20 mouse cellular contexts compared by ENCODE assay signal in genomic region chr2:78882743-78883433, GRCm38 (mm10). TPM values are rescaled to one million over a fixed set of nuclear protein-coding genes. Genes with fewer than 3 reads are reported as not detected.
DNase-seq lines count a peak whose midpoint lies in the region; ATAC-seq lines count a peak whose summit lies in the region.
"Had no signal": no experiment of that assay in that cellular context is flagged by ENCODE, and none has a peak within 500 bp of the region (broad histone marks: within the 10 kb centered on the region; RNA-seq: fewer than 3 reads in every experiment).

No protein-coding gene starts in this region.

- H3K9ac ChIP-seq in liver, embryonic 12.5 days, result peak overlapping the region; percentile 70
- no peak overlapping the region for H3K9ac ChIP-seq in forebrain, embryonic 12.5 days
- H3K9ac ChIP-seq: heart, embryonic 15.5 days; limb, embryonic 13.5 days; lung, embryonic 15.5 days had no signal

- peak overlapping the region; percentile 69 for H3K4me2 ChIP-seq in liver, embryonic 12.5 days
- no peak overlapping the region for H3K4me2 ChIP-seq in forebrain, embryonic 12.5 days
- H3K4me2 ChIP-seq: heart, embryonic 15.5 days; limb, embryonic 13.5 days; lung, embryonic 15.5 days; midbrain, embryonic 11.5 days had no signal

- peaks cover 74% of the 10 kb centered on the region for H3K4me1 ChIP-seq in liver, embryonic 12.5 days
- H3K4me1 ChIP-seq in forebrain, embryonic 12.5 days, result peaks cover 15% of the 10 kb centered on the region

- WGBS in liver, embryonic 12.5 days (ENCODE audit: insufficient replicate concordance), result 33% methylated on average over 3 of the region's 3 CpGs
- WGBS in forebrain, embryonic 12.5 days, result 91% methylated on average over 3 of the region's 3 CpGs

- peak overlapping the region; percentile 39 for H3K4me3 ChIP-seq in liver, embryonic 12.5 days
- H3K4me3 ChIP-seq in forebrain, embryonic 12.5 days (replicated peaks), result no peak overlapping the region
- H3K4me3 ChIP-seq: heart, embryonic 15.5 days; limb, embryonic 13.5 days; lung, embryonic 15.5 days had no signal

- peak; percentile 95 for ATAC-seq in erythroblast, adult 5-6 weeks (replicated peaks; ENCODE audit: low FRiP score, poor library complexity, severe bottlenecking)
- ATAC-seq in liver, embryonic 12.5 days, result peak; percentile 95
- peak; percentile 83 for ATAC-seq in megakaryocyte-erythroid progenitor cell, adult 5-6 weeks (replicated peaks; ENCODE audit: low FRiP score, low TSS enrichment, poor library complexity, severe bottlenecking)
- no peak for ATAC-seq in forebrain, embryonic 12.5 days (ENCODE audit: low FRiP score)
- ATAC-seq: forebrain, embryonic 16.5 days; hindbrain, postnatal 0 days; Patski had no signal

- H3K27me3 ChIP-seq in liver, embryonic 12.5 days (replicated peaks), result no peaks in the 10 kb centered on the region
- no peaks in the 10 kb centered on the region for H3K27me3 ChIP-seq in forebrain, embryonic 12.5 days
- H3K27me3 ChIP-seq: heart, embryonic 15.5 days; limb, embryonic 13.5 days; lung, embryonic 15.5 days; Patski had no signal

- H3K9me3 ChIP-seq in liver, embryonic 12.5 days (replicated peaks), result no peaks in the 10 kb centered on the region
- no peaks in the 10 kb centered on the region for H3K9me3 ChIP-seq in forebrain, embryonic 12.5 days
- H3K9me3 ChIP-seq: heart, embryonic 15.5 days; limb, embryonic 13.5 days; lung, embryonic 15.5 days had no signal

- H3K36me3 ChIP-seq in liver, embryonic 12.5 days, result no peaks in the 10 kb centered on the region
- H3K36me3 ChIP-seq in forebrain, embryonic 12.5 days (replicated peaks), result no peaks in the 10 kb centered on the region
- H3K36me3 ChIP-seq: heart, embryonic 15.5 days; limb, embryonic 13.5 days; lung, embryonic 15.5 days had no signal

- peak; percentile 23 for DNase-seq in spleen, adult 12 weeks (ENCODE audit: low spot score)
- no peak for DNase-seq in spleen, postnatal 14 days (ENCODE audit: low spot score in 2 of 2)
- no peak for DNase-seq in thymus, postnatal 4 days
- DNase-seq: adrenal gland, adult 8-10 months; cerebellum, adult 8-10 months; kidney, adult 2 months; kidney, postnatal 10 days; lung, postnatal 4 days; right cerebral cortex, adult 18-20 months had no signal

- peak overlapping the region; percentile 97 for H3K27ac ChIP-seq in liver, embryonic 12.5 days
- no peak overlapping the region for H3K27ac ChIP-seq in forebrain, embryonic 12.5 days
- H3K27ac ChIP-seq: heart, embryonic 15.5 days; hindbrain, postnatal 0 days; limb, embryonic 13.5 days; lung, embryonic 15.5 days had no signal

RNA-seq across cellular contexts. Expression of gene Ube2e3, which starts 15.0 kb away (rescaled TPM):
- total RNA-seq in erythroblast, adult 5-6 weeks (2015; ENCODE audit: low replicate concordance), result 41.1 and 50.2 TPM in 2 replicates
- total RNA-seq in erythroblast, adult 5-6 weeks (2017; ENCODE audit: low replicate concordance), result 51.5 and 63.1 TPM in 2 replicates
- polyA plus RNA-seq in liver, embryonic 12.5 days (2016; fragmentation: Nextera tagmentation; extraction: Ambion mirVana), result 107 and 109 TPM in 2 replicates
- total RNA-seq in megakaryocyte-erythroid progenitor cell, adult 5-6 weeks (2014; fragmentation: Nextera tagmentation), result 68.2 and 83.1 TPM in 2 replicates
- total RNA-seq in megakaryocyte-erythroid progenitor cell, adult 5-6 weeks (2017), result 66.6 and 73.7 TPM in 2 replicates
- 243 and 249 TPM in 2 replicates for polyA plus RNA-seq in forebrain, embryonic 12.5 days (2016; fragmentation: Nextera tagmentation; extraction: Ambion mirVana)
